Mouse (Mus musculus) midbrain, embryonic 12.5 days (tissue): Measurements from ENCODE around the gene Usf1. TPM values are rescaled to one million over a fixed set of nuclear protein-coding genes. Genes with fewer than 3 reads are reported as not detected.

ENCODE experiments used
- ATAC-seq: fragments of 200-750 bp; cut with Nextera tagmentation; 2 replicates; pipeline ENCODE4 v1.8.0; 2017; ENCODE audit warnings: low read depth, moderate TSS enrichment, moderate library complexity; ENCODE audit not compliant: low FRiP score
- H3K27ac ChIP-seq: fragments of 300-500 bp; sonication (generic); replicated peaks from 2 replicates; pipeline ENCODE4 v1.5.1; 2016; ENCODE audit warnings: mild to moderate bottlenecking
- H3K27me3 ChIP-seq: fragments of 300-500 bp; sonication (generic); 2 replicates; pipeline ENCODE4 v1.6.1; 2016; ENCODE audit warnings: mild to moderate bottlenecking
- H3K36me3 ChIP-seq: fragments of 300-500 bp; sonication (generic); 2 replicates; pipeline ENCODE4 v1.6.1; 2016
- H3K4me1 ChIP-seq: fragments of 300-500 bp; sonication (generic); 2 replicates; pipeline ENCODE4 v1.6.1; 2016
- H3K4me2 ChIP-seq: fragments of 300-500 bp; sonication (generic); replicated peaks from 2 replicates; pipeline ENCODE4 v1.6.1; 2016; ENCODE audit warnings: mild to moderate bottlenecking, moderate library complexity
- H3K4me3 ChIP-seq: fragments of 300-500 bp; sonication (generic); 2 replicates; pipeline ENCODE4 v1.5.1; 2016; ENCODE audit warnings: mild to moderate bottlenecking
- H3K9ac ChIP-seq: fragments of 300-500 bp; sonication (generic); replicated peaks from 2 replicates; pipeline ENCODE4 v1.6.1; 2016; ENCODE audit warnings: mild to moderate bottlenecking, moderate library complexity
- H3K9me3 ChIP-seq: fragments of 300-500 bp; sonication (generic); 2 replicates; pipeline ENCODE4 v1.6.1; 2016; ENCODE audit warnings: mild to moderate bottlenecking
- WGBS: fragments of 180-500 bp; shearing (Covaris S2); methylation state at CpG from one replicate; pipeline ENCODE4 v1.1.7; 2016; 5-methylcytosine and 5-hydroxymethylcytosine counted together
- polyA plus RNA-seq: library from polyadenylated mRNA; unstranded; fragments of >200 nt; fragmentation: Nextera tagmentation; extraction: Ambion mirVana; gene quantifications from 2 replicates; pipeline ENCODE4 v1.2.1, GENCODE M21; 2016

The Usf1 gene
- polyA plus RNA-seq, 1 experiment from 2014 or later, result 175 TPM

GRCm38 (mm10) chr1:171441466-171442412 lies 30.6 kb downstream of the Usf1 start:
- peaks cover 10% of the 10 kb centered on the region; the same call in 1 of the 2 replicates for H3K4me1 ChIP-seq
- no peak for ATAC-seq
- no peak overlapping the region for H3K27ac ChIP-seq
- no peak overlapping the region for H3K9ac ChIP-seq
- 67% methylated on average over 7 of the region's 7 CpGs for WGBS
- no peaks in the 10 kb centered on the region for H3K36me3 ChIP-seq
- H3K4me3 ChIP-seq, result no peak overlapping the region
- peaks cover 49% of the 10 kb centered on the region for H3K27me3 ChIP-seq
- H3K9me3 ChIP-seq, result peaks cover 5% of the 10 kb centered on the region
- no peak overlapping the region for H3K4me2 ChIP-seq

- ATAC-seq, result no peak
- Histone ChIP-seq H3K27me3 (peaks cover 43% of the 10 kb centered on the region), H3K4me1 (peaks cover 9% of the 10 kb centered on the region; the same call in 1 of the 2 replicates), H3K36me3 (no peaks in the 10 kb centered on the region), H3K4me3 (no peak overlapping the region), H3K9ac (no peak overlapping the region), H3K9me3 (peaks cover 5% of the 10 kb centered on the region), H3K27ac (no peak overlapping the region), H3K4me2 (no peak overlapping the region)
- 59% methylated on average over 8 of the region's 8 CpGs for WGBS
Measured at GRCm38 (mm10) chr1:171442413-171442760, 31.3 kb downstream of the Usf1 start.

GRCm38 (mm10) chr1:171445050-171445449 lies 33.9 kb downstream of the Usf1 start:
- 84% methylated on average over 5 of the region's 5 CpGs for WGBS
- no peak overlapping the region for H3K27ac ChIP-seq
- no peaks in the 10 kb centered on the region for H3K4me1 ChIP-seq
- H3K4me3 ChIP-seq, result no peak overlapping the region
- H3K27me3 ChIP-seq, result peaks cover 16% of the 10 kb centered on the region
- no peak overlapping the region for H3K9ac ChIP-seq
- H3K4me2 ChIP-seq, result no peak overlapping the region
- peaks cover 5% of the 10 kb centered on the region for H3K9me3 ChIP-seq
- H3K36me3 ChIP-seq, result no peaks in the 10 kb centered on the region
- no peak for ATAC-seq

- ATAC-seq, result no peak
Measured at GRCm38 (mm10) chr1:171446854-171447253, 35.7 kb downstream of the Usf1 start.

GRCm38 (mm10) chr1:171447692-171448091 lies 36.6 kb downstream of the Usf1 start:
- WGBS, result 74% methylated on average over 10 of the region's 10 CpGs
- peaks cover 5% of the 10 kb centered on the region for H3K9me3 ChIP-seq
- H3K27ac ChIP-seq, result no peak overlapping the region
- H3K9ac ChIP-seq, result no peak overlapping the region
- H3K4me2 ChIP-seq, result no peak overlapping the region
- no peaks in the 10 kb centered on the region for H3K27me3 ChIP-seq
- no peaks in the 10 kb centered on the region for H3K36me3 ChIP-seq
- no peak for ATAC-seq
- H3K4me1 ChIP-seq, result no peaks in the 10 kb centered on the region
- no peak overlapping the region for H3K4me3 ChIP-seq

More at GRCm38 (mm10) chr1:171446854-171447253, 35.7 kb downstream of the Usf1 start:
- H3K27me3 ChIP-seq, result 0 out of 2 replicates have a peak, but pooled peaks cover under 1% of the 10 kb centered on the region
- no peak overlapping the region for H3K27ac ChIP-seq
- peaks cover 5% of the 10 kb centered on the region for H3K9me3 ChIP-seq
- no peak overlapping the region for H3K4me2 ChIP-seq
- no peaks in the 10 kb centered on the region for H3K4me1 ChIP-seq
- no peak overlapping the region for H3K9ac ChIP-seq
- H3K36me3 ChIP-seq, result no peaks in the 10 kb centered on the region
- WGBS, result 80% methylated on average over 7 of the region's 7 CpGs
- no peak overlapping the region for H3K4me3 ChIP-seq

- H3K4me1 ChIP-seq, result no peaks in the 10 kb centered on the region
- no peak for ATAC-seq
- no peaks in the 10 kb centered on the region for H3K36me3 ChIP-seq
- H3K27me3 ChIP-seq, result no peaks in the 10 kb centered on the region
- no peak overlapping the region for H3K9ac ChIP-seq
- no peak overlapping the region for H3K4me3 ChIP-seq
- WGBS, result 89% methylated on average over 11 of the region's 11 CpGs
- H3K9me3 ChIP-seq, result no peaks in the 10 kb centered on the region
- H3K4me2 ChIP-seq, result no peak overlapping the region
- no peak overlapping the region for H3K27ac ChIP-seq
Measured at GRCm38 (mm10) chr1:171450062-171450461, 38.9 kb downstream of the Usf1 start.

- Histone ChIP-seq H3K9me3 (no peaks in the 10 kb centered on the region), H3K4me2 (no peak overlapping the region), H3K4me3 (no peak overlapping the region), H3K36me3 (no peaks in the 10 kb centered on the region), H3K9ac (no peak overlapping the region), H3K27me3 (no peaks in the 10 kb centered on the region), H3K27ac (no peak overlapping the region), H3K4me1 (no peaks in the 10 kb centered on the region)
- WGBS, result 88% methylated on average over 10 of the region's 10 CpGs
- no peak for ATAC-seq
Measured at GRCm38 (mm10) chr1:171451001-171451400, 39.9 kb downstream of the Usf1 start.

GRCm38 (mm10) chr1:171452522-171452921 lies 41.4 kb downstream of the Usf1 start:
- H3K27me3 ChIP-seq, result no peaks in the 10 kb centered on the region
- WGBS, result 78% methylated on average over 5 of the region's 5 CpGs
- H3K4me1 ChIP-seq, result no peaks in the 10 kb centered on the region
- no peaks in the 10 kb centered on the region for H3K9me3 ChIP-seq
- no peak overlapping the region for H3K9ac ChIP-seq
- H3K36me3 ChIP-seq, result no peaks in the 10 kb centered on the region
- ATAC-seq, result no peak
- no peak overlapping the region for H3K4me2 ChIP-seq
- no peak overlapping the region for H3K27ac ChIP-seq
- no peak overlapping the region for H3K4me3 ChIP-seq

- Histone ChIP-seq H3K9me3 (no peaks in the 10 kb centered on the region), H3K4me2 (no peak overlapping the region), H3K36me3 (no peaks in the 10 kb centered on the region), H3K4me3 (no peak overlapping the region), H3K27me3 (no peaks in the 10 kb centered on the region), H3K4me1 (no peaks in the 10 kb centered on the region), H3K9ac (no peak overlapping the region), H3K27ac (no peak overlapping the region)
- 88% methylated on average over 5 of the region's 5 CpGs for WGBS
- no peak for ATAC-seq
Measured at GRCm38 (mm10) chr1:171452923-171453322, 41.8 kb downstream of the Usf1 start.

GRCm38 (mm10) chr1:171454926-171455325 lies 43.8 kb downstream of the Usf1 start:
- no peaks in the 10 kb centered on the region for H3K27me3 ChIP-seq
- WGBS, result 84% methylated on average over 6 of the region's 6 CpGs
- H3K9me3 ChIP-seq, result no peaks in the 10 kb centered on the region
- no peak for ATAC-seq
- no peaks in the 10 kb centered on the region for H3K36me3 ChIP-seq
- peaks cover 4% of the 10 kb centered on the region for H3K4me1 ChIP-seq
- H3K27ac ChIP-seq, result no peak overlapping the region
- H3K9ac ChIP-seq, result no peak overlapping the region
- H3K4me3 ChIP-seq, result no peak overlapping the region
- H3K4me2 ChIP-seq, result no peak overlapping the region

GRCm38 (mm10) chr1:171457568-171457967 lies 46.5 kb downstream of the Usf1 start:
- no peak for ATAC-seq
- Histone ChIP-seq H3K36me3 (no peaks in the 10 kb centered on the region), H3K27me3 (no peaks in the 10 kb centered on the region), H3K4me2 (no peak overlapping the region), H3K9ac (no peak overlapping the region), H3K4me3 (no peak overlapping the region), H3K9me3 (no peaks in the 10 kb centered on the region), H3K4me1 (peaks cover 12% of the 10 kb centered on the region), H3K27ac (no peak overlapping the region)
- 100% methylated on average over 1 of the region's 1 CpGs for WGBS

GRCm38 (mm10) chr1:171459791-171460190 lies 48.7 kb downstream of the Usf1 start:
- 57% methylated on average over 5 of the region's 5 CpGs for WGBS
- H3K27ac ChIP-seq, result no peak overlapping the region
- H3K4me2 ChIP-seq, result no peak overlapping the region
- ATAC-seq, result no peak
- H3K4me3 ChIP-seq, result no peak overlapping the region
- no peaks in the 10 kb centered on the region for H3K36me3 ChIP-seq
- no peak overlapping the region for H3K9ac ChIP-seq
- H3K9me3 ChIP-seq, result no peaks in the 10 kb centered on the region
- H3K4me1 ChIP-seq, result peaks cover 12% of the 10 kb centered on the region
- no peaks in the 10 kb centered on the region for H3K27me3 ChIP-seq
